Mouse (Mus musculus) testis, postnatal 14 days (tissue): Measurements from ENCODE around the gene C87436.

Experiments used
- DNase-seq: peaks from one replicate; pipeline ENCODE4 v3.0.0; 2021; ENCODE audit warnings: low spot score

C87436 gene

DNA sequence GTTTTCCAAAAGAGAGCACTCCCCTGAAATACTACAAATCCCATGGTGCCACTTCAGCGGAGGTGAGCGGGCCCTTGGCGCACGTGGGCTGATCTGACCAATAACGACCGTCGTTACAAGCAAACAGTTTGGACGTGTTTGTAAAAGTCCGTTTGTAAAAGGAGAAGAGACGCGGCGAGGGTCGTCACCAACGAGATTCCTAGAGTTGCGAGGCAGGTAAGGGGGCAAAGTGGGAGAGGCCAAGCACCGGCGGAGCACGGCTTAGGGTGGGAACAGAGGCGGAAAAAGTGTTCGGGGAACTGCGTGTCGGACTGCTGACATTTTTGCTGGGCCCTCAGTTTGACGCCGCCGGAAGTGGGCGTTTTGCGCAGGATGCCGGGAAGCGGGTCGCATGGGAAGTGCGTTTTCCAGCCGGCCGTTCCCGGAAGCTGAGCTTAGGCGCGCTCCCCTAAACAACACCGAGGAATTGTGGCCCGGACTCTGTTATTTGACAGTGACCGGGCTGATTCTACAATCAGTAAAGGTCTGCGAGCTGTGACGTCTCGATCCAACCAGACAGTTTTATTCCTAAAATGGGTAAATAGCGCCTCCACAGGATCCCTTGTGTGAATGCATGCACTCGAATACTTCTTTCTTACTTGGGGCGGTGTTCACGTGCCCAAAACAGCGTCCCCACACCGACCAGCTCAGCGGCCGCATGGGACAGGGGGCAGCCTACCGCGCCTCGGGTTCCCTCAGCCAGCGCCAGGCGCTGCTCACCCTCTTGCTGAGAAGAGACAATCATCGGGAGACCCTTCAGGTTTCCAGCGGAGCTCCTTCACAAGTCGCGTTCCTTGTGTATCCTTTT, at the start of gene C87436:
C87436 (plus strand) TSS at position 103 of the 847 bp plus-strand sequence.
- DNase-seq, result peak; percentile 94

DNA sequence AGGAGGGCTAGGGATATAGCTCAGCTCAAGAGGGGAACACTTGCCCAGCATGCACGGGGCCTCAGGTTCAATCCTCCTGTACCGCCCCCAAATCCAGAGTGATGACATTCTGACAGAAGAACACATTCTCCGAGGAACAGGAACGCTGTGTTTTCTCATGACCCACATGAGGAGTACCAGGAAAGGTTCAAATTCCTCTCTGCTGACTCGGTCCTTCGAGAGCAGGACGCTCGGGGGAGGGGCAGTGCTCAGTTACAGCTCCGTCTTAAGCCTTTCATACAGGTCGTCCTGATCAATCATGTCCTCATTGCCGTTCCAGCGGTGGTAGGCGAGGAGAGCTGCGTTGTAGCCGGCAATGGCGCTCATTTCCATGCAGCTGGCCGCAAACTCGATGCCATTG, 49.7 kb upstream of the C87436 start:
- no peak for DNase-seq

DNA sequence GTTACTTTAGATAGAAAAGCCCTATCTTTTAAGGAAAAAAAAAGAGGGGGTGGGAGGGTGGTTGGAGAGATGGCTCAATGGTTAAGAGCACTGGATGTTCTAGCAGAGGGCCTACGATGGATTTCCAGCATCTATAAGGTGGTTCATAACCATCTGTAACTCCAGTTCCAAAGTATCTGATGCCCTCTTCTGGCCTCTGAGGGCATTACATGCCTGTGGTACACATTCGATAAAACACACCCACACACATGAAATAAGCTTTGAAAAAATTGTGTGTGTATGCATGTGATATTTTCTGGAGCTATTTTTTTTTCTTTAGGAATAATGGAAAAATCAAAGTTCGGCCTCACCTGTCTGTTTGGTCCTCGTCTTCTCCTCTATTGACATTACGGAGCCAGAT, 46.8 kb upstream of the C87436 start:
- no peak for DNase-seq

DNA sequence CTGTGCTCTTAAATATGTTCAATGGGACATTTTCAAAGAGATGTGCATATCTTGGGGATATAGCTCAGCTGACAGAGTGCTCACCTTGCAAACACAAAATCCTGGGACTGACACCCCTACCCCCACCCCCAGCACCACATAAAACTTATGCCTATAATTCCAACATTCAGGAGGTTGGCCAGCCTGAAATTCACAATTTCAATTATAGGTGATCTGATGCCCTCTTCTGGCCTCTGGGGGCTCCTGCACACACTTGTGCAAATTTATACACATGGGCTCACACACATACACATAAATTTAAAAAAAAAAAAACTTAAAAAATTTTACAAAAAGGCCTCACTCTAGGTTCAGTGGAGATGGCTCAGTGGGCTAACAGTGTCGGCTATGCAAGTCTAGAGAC, 45.0 kb upstream of the C87436 start:
- DNase-seq, result no peak

DNA sequence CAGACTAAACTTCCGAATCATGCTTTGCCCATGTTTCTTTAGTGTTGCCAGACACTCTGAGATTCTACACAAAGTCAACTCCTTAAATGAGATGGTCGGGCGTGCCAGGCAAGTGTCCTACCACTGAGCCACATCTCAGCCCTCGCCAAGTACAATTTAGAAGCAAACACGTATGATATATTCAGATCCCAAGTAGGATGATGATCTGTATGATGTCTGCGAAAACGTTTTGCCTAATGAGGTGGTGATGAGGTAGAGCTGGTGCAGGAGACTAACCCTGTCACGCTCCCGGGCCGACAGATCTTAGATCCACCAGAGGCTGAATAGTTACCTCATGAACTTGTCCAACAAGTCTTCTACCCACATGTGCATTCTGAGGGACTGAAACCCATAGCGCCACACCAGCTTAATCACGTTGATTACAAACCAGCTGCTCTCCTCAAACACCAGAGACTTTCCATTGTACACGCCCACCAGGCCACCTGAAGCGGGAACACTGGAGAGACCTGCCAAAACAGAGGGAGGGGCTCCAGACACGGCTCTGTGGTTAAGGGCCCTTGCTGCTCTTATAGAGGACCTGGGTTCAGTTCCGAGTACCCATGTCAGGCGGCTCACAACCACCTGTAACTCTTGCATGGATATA, 44.0 kb upstream of the C87436 start:
- no peak for DNase-seq

DNA sequence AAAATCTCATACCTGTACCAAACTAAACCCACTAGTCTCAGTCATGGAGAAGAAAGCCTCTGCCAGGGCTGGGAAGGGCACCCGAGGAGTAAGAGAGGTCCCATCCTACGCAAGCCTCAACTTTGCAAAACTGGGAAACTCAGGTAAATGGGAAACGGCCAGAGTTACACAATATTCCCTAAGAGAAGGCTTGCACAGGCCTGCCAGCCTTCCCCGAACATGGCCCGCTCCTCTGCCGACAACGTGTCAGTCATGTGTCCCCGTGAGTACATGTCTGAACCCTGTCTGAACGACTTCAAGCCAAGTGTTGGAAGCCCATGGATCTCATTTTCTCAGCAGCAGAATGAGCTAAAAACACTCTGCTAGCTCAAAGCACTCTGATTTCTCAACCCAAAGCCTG, 43.2 kb upstream of the C87436 start:
- no peak for DNase-seq

GRCm38 (mm10) chr6:86395969-86396368, 42.2 kb upstream of the C87436 start:
- DNase-seq, result no peak

GRCm38 (mm10) chr6:86396581-86397256, 41.5 kb upstream of the C87436 start, which contains the start of gene Pcyox1:
Gene Pcyox1 (minus strand): TSS chr6:86397154.
- DNase-seq, result peak; percentile 83

GRCm38 (mm10) chr6:86397257-86397980, 40.8 kb upstream of the C87436 start:
- no peak for DNase-seq

DNA sequence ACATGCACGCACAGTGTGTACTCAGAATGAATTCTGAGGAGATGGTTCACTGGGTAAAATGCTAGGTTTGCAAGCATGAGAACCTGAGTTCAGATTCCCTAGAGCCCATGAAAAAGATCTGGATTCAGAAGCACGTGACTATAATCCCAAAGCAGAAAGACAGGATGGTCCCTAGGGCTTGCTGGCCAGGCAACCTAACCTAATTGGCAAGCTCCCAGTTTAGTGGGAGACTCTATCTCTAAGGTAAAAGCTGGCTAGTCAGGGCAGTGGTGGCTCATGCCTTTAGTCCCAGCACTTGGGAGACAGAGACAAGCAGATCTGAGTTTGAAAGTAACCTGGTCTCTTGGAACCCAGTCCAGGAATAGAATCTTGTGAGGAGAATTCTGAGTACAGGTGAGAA, 39.2 kb upstream of the C87436 start:
- DNase-seq, result no peak

- no peak for DNase-seq
Observed at GRCm38 (mm10) chr6:86399995-86400394, 38.2 kb upstream of the C87436 start.

DNA sequence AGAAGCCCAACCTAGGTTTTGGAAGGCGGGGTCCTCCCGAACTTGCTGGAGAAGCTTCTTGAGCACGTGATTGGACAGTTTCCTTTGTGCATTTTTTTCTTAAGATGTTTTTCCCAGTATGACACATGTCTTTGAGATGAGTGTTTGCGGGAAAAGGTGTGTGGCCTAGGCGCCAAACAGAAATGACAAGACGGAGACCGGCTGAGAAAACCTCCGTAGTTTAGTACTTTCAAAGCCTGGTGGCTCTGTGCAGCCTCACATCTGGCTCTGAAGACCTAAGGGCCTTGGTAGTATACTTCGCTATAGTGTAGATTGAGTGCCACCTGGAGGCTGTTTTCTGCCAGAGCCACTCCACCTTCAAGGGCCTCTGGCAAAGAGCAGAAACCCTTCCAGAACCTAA, 37.2 kb upstream of the C87436 start:
- DNase-seq, result peak; percentile 57

GRCm38 (mm10) chr6:86402681-86403607, 35.2 kb upstream of the C87436 start:
- no peak for DNase-seq

GRCm38 (mm10) chr6:86403728-86404099, 34.5 kb upstream of the C87436 start:
- no peak for DNase-seq

GRCm38 (mm10) chr6:86404100-86404861, 33.9 kb upstream of the C87436 start, which contains the start of gene Tia1:
Gene Tia1 (plus strand): TSS chr6:86404219.
- DNase-seq, result peak; percentile 99

DNA sequence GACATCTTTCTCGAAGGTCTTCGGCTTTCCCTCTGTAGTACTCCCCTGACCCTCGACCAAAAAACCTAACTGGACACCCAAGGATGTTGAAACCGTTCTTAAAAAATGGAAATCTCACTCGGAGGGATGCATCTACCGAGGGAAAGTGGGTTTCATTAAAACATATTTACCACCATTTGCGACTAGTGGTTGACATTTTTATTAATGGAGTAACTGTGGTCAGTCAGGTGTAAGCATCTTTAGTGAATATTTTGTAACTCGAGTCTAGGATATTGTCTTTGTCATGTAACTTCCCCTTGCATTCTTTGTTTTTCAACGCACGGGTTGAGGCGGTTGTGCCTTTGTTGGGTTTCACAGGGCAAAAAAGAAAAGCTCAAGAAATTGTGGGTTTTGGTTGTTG, 33.2 kb upstream of the C87436 start:
- DNase-seq, result no peak

GRCm38 (mm10) chr6:86406306-86406705, 31.9 kb upstream of the C87436 start:
- DNase-seq, result no peak

- no peak for DNase-seq
Observed at GRCm38 (mm10) chr6:86418711-86419110, 19.5 kb upstream of the C87436 start.

GRCm38 (mm10) chr6:86419239-86419638, 18.9 kb upstream of the C87436 start:
- DNase-seq, result no peak

DNA sequence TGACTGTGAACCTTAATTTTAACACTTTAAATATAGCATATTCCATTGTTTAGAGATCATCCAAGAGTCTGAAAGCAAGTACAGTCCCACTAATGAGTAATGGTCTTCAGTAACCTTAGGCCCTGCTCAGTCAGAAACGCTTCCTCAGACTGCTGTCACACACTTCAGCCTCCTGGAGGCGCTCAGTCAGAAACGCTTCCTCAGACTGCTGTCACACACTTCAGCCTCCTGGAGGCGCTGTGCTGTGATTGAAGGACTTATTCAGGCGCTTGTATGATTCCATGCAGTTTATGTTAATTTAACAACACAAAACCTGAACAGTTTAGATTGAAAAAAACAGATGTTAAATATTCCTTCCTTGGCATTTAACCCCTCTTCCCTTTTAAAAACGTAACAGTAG, 17.7 kb upstream of the C87436 start:
- no peak for DNase-seq
